Mouse (Mus musculus): ENCODE results near the gene Aldoart1.

Aldoart1 gene

DNA sequence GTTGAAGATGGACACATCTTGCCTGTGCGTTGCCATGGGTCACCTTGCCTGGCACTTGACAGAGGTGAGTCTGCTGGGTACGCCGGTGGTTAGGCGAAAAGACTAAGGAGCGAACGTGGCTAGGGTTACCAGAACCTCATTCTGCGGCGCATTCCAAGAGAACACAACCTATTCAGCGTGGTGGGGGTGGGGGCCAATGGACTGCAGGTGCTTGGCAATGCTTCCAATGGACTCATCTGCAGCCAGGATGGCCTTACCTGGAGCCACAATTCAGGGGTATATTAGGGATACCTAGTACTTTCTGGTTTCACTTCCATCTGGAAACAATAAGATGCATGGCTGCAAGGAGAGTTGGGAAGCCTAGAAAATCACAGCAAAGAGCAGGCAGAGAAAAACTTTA, at the start of gene Aldoart1:
Aldoart1 (minus strand) TSS at position 101 of the 400 bp plus-strand sequence.
- DNase-seq, result no peak

DNA sequence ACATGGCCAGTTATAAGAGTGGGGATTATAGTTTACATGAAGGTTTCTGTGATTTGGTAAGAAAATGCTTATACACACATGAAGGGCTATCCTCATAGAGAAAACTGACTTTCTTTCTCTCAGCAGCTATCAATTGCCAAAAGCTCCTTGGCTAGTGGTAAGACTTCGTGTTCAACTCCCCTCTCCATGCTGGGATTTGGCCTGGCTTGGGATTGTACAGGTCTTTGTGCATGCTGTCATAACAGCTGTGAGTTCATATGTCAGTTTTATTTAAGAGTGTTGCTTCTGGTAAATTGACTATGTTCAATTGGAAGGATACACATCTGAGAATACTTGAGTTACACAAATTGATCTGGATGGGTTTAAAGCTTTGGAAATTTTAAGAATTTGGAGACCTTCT, 49.1 kb upstream of the Aldoart1 start:
- no peak for DNase-seq

DNA sequence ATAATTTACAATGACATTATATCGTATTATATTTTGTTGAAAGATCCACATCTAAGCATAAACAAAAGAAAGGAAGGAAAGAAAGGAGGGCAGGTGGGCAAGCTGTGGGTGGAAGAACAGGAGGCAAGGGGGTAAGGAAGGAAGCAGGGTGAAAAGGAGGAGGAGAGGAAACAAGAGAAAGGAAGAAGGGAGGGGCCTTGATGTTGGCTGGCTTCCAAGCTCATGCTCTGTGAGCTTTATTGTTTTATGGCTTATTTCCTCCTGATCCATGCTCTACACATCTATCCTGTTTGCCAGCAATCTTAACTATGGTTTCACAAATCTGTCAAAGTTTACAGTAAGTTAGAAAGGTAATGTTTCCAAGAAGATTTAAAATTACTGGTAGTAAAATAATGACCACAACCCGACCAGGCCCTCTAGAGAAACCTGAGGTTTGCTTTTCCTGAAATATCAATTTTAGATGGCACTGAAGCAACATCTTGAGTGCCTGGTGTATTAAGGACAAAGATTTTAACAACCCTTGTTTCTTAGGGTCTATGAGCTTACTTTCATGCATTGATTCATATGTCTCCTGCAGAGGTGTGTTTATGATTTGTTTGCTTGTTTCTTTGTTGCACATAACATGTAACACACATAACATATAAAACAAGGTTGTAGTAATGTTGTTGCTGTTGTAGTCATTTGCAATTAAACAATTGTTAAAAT, 13.1 kb upstream of the Aldoart1 start:
- DNase-seq, result no peak

DNA sequence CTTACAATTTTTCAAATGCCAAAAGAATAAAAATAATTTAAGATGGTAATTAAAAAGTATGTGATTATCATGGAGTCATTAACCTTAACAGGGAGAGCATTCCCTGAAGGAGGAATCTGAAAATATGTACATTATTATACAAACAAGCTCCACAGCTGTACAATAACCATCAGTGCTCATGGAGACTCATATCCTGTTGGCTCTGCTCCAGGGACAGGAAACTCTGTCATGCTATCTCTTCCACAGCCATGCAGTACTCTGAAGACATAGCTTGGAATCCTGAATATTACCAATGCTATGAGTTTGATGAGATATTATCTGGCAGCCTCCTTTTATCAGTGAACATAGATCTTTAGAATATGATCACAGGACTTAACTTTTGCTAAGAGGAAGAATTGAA, 8.2 kb downstream of the Aldoart1 start:
- DNase-seq, result no peak

DNA sequence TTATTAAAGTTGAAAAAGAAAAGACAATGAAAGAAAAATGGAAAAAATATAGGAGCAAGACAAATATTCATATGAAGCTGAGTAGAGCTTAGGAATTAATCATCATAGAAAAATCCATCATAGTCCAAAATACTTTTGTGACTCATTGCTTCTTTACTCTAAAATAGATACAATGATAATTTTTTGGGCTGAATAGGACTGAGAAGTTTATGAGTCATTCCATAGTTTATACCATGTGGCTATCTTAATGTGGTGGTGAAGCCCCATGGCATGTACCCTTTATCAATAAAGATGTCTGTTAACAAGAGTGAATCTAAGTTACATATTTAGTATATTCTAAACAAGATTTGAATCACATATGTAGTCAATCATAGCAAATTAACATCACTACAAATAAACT, 9.4 kb downstream of the Aldoart1 start:
- no peak for DNase-seq

DNA sequence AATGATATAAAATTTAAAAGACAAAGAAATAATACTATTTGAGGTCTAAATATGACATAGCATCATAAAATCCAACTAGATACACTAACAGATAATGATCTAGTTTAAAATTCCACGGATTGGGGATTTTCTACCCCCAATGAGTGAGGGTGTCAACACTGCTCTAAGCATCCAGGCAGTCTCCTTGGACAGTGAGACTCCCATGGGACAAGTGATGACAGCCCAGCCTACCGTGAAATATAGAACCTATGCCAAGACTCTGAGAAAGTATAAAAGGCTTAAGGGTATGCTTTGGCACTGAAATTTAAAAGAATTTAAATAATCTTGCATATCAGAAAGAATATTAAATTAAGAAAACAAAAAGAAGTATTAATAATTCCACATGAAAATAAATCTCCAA, 16.0 kb downstream of the Aldoart1 start:
- no peak for DNase-seq

DNA sequence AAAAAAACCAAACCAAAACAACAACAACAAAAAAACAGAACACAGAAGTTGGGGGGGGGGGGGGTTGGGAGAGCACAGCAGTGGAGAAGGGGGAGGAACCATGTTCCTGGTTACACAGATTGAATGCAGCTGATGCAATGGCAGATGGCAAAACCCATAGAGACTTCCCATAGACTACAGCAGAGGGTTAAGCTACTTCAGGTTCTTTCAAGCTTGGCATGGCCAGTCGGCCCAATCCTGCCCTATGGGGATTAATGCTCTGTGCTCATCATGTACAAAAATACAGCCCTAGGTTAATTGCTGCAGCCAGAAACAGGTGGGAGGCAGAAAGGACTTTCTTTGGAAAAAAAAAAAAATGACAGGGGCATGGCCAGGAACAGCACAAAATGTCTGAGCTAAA, 17.0 kb downstream of the Aldoart1 start:
- no peak for DNase-seq

DNA sequence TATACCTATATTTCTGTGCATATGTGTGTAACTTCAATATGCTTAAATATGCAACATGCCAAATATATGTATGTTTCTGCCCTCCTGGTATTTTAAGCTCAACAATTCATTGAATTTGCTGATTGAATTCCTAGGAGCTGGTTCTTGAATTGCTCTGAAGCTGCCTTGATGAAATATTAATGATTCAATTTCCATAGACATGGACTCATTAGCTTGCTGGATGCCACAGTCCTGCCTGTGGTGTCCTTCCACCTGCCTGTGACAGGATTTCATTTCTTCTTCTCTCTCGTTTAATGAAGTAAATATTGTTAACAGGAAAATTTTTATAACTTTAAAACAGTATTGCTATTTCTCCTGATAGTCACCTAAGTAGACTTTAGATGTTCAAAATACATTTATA, 51.6 kb downstream of the Aldoart1 start:
- DNase-seq, result no peak
